Mouse (Mus musculus): ENCODE data around the gene P3h2.
A peak's percentile ranks its signal among the peaks of the same experiment; 100 is the strongest.

Gene P3h2

GRCm38 (mm10) chr16:25979037-25979436 lies 126.5 kb downstream of the P3h2 start:
- DNase-seq (ENCODE audit: low spot score in 2 of 2), result no peak

GRCm38 (mm10) chr16:25977210-25977609 lies 128.4 kb downstream of the P3h2 start:
- DNase-seq (ENCODE audit: low spot score in 2 of 2), result no peak

GRCm38 (mm10) chr16:25971285-25971684 lies 134.3 kb downstream of the P3h2 start:
- DNase-seq (ENCODE audit: low spot score in 2 of 2), result no peak

GRCm38 (mm10) chr16:25970720-25971119 lies 134.9 kb downstream of the P3h2 start:
- no peak for DNase-seq (ENCODE audit: low spot score in 2 of 2)

- no peak for DNase-seq (ENCODE audit: low spot score in 2 of 2)
These were observed 135.4 kb downstream of the P3h2 start for GRCm38 (mm10) chr16:25970193-25970592.

GRCm38 (mm10) chr16:25967297-25967696 lies 138.3 kb downstream of the P3h2 start:
- DNase-seq (ENCODE audit: low spot score in 2 of 2), result peak; percentile 10 to 73

GRCm38 (mm10) chr16:25963856-25964255 lies 141.7 kb downstream of the P3h2 start:
- peak in 1 of 2 experiments; percentile 56 for DNase-seq (ENCODE audit: low spot score in 2 of 2)

GRCm38 (mm10) chr16:25960345-25960744 lies 145.2 kb downstream of the P3h2 start:
- peak; percentile 17 to 30 for DNase-seq (ENCODE audit: low spot score in 2 of 2)

GRCm38 (mm10) chr16:25959929-25960328 lies 145.7 kb downstream of the P3h2 start:
- no peak for DNase-seq (ENCODE audit: low spot score in 2 of 2)

GRCm38 (mm10) chr16:25958650-25959238 lies 146.8 kb downstream of the P3h2 start:
- DNase-seq (ENCODE audit: low spot score in 2 of 2), result no peak

GRCm38 (mm10) chr16:25958213-25958612 lies 147.4 kb downstream of the P3h2 start:
- no peak for DNase-seq (ENCODE audit: low spot score in 2 of 2)

- DNase-seq (ENCODE audit: low spot score in 2 of 2), result no peak
These were observed 148.8 kb downstream of the P3h2 start for GRCm38 (mm10) chr16:25956831-25957230.

- no peak for DNase-seq (ENCODE audit: low spot score in 2 of 2)
These were observed 151.0 kb downstream of the P3h2 start for GRCm38 (mm10) chr16:25954614-25955013.

- no peak for DNase-seq (ENCODE audit: low spot score in 2 of 2)
These were observed 152.2 kb downstream of the P3h2 start for GRCm38 (mm10) chr16:25953359-25953758.

GRCm38 (mm10) chr16:25952005-25952404 lies 153.6 kb downstream of the P3h2 start:
- DNase-seq (ENCODE audit: low spot score in 2 of 2), result no peak

- no peak for DNase-seq (ENCODE audit: low spot score in 2 of 2)
These were observed 157.5 kb downstream of the P3h2 start for GRCm38 (mm10) chr16:25948067-25948466.

- DNase-seq (ENCODE audit: low spot score in 2 of 2), result no peak
These were observed 160.2 kb downstream of the P3h2 start for GRCm38 (mm10) chr16:25945151-25945955.

- DNase-seq (ENCODE audit: low spot score in 2 of 2), result no peak
These were observed 163.3 kb downstream of the P3h2 start for GRCm38 (mm10) chr16:25942261-25942660.

GRCm38 (mm10) chr16:25934181-25934580 lies 171.4 kb downstream of the P3h2 start:
- no peak for DNase-seq (ENCODE audit: low spot score in 2 of 2)

- DNase-seq (ENCODE audit: low spot score in 2 of 2), result no peak
These were observed 193.4 kb downstream of the P3h2 start for GRCm38 (mm10) chr16:25912185-25912584.
